Mouse (Mus musculus): ENCODE measurements around the gene Get4. TPM values are rescaled to one million over a fixed set of nuclear protein-coding genes. Genes with fewer than 3 reads are reported as not detected.

The Get4 gene
- 66.2 and 87.5 TPM in 2 replicates for polyA plus RNA-seq (2012; rRNA removed)

DNA sequence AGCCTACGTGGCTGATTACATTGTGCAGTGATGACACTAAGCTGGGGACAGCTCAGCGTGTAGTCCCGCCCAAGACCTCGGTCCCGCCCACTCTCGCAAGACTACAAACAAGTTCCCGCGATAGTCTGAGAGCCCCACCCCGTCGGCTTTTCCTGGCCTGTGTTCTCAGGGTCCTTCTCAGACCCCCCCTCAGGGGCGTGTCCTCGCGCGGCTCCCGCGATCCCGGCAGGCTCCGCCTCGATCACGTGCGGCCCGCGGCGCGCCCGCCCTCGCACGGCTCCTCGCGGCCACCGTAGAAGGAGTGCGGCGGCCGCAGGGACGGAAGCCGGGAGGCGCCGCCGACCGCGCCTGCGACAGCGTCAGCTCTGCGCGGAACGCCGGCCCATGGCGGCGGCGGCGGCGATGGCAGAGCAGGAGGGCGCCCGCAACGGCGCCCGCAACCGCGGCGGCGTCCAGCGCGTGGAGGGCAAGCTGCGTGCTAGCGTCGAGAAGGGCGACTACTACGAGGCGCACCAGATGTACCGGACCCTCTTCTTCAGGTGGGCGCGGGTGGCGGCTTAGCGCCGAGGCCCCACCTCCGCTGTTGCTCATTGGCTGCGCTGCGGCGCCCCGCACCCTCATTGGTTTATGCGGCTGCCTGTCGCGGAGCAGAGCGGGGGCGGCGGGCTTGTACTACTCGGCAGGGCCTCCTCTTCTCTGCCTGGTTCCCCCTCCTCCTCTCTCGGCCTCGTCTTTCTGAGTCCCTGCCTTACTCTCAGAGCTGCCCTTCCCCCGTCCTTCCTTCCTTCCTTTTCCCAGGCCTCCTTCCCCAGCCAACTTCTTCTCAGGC, at the start of gene Get4:
Gene Get4 (plus strand): TSS at position 244 of the 829 bp plus-strand sequence.
- peak; percentile 96 for DNase-seq (ENCODE audit: low read depth, low spot score)
- WGBS, result under 1% methylated on average over 89 of the region's 90 CpGs

DNA sequence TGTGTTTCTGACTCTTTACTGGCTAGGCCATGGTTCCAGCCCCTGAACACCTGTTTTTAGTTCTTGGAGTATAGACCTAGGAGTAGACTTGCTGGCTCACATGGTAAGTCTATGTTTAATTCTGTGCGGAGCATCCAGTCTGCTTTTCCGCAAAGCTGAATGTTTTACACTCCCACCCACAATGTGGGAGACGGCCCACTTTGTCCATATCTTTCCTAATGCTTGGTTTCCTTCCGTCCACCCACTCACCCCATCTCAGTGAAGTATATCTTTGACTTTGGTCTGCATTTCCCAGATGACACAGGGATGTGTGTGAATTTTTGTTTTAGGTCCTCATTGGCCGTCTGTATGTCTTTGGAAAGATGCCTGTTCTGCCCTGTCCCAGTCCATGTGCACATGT, 48.8 kb upstream of the Get4 start:
- 88% methylated on average over 5 of the region's 5 CpGs for WGBS
- no peak for DNase-seq (ENCODE audit: low read depth, low spot score)

DNA sequence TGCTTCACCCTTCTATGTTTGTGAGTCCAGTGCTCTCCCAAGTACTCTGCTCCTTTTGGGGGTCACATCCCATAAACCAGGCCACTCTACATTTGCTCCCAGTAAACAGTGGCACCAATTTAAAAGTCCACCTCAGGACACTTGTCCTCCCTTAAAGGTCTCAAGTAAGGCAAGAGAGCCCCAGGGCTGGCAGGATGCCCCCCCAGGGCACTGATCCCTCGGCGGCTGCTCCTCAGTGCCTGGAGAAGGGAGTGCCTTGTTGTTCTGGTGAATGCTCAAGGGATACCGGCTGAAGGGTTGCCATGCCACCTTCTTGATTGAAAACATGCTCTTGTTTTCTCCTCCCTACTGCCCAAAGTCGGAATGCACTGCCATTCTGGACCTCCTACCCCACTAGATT, 46.0 kb upstream of the Get4 start:
- WGBS, result 74% methylated on average over 4 of the region's 4 CpGs
- DNase-seq (ENCODE audit: low read depth, low spot score), result no peak

DNA sequence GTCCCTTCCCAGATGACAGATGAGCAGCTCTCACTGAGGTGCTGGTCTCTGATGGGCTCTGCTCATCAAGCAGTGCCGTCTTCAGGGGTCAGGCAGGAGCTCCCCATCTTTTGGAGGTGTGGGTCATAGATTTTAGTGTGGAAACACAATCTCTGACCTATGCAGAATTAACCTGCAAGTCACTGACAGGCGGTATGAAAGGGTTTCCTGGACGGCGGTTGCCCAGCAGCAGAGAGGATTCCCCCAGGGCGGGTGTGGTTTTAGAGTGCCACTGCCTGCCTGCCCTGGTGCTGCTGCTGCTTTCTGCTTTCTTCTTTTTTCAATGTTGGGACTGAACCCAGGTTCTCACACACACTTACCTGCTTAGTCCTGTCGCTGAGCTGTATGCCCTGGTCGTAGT, 45.6 kb upstream of the Get4 start:
- no peak for DNase-seq (ENCODE audit: low read depth, low spot score)
- 57% methylated on average over 7 of the region's 7 CpGs for WGBS

DNA sequence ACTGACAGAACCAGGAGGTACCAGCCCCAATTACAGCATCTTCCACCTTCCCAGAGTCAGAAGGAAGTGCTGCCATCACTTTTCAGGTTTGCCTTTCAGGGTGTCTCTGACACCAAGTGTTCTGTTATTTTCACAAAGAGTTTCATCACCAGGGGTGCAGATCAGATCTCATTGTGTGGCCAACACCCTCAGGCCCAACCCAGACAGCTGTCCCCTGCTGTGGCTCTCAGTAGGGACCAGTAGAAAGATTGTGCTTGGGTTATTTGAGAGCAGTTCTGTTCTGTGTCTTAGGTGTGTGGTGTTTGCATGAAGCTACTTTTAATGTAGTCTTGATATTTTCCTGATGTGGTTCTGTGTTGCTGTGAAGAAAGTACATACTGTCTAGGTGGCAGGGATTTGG, 43.9 kb upstream of the Get4 start:
- no peak for DNase-seq (ENCODE audit: low read depth, low spot score)

DNA sequence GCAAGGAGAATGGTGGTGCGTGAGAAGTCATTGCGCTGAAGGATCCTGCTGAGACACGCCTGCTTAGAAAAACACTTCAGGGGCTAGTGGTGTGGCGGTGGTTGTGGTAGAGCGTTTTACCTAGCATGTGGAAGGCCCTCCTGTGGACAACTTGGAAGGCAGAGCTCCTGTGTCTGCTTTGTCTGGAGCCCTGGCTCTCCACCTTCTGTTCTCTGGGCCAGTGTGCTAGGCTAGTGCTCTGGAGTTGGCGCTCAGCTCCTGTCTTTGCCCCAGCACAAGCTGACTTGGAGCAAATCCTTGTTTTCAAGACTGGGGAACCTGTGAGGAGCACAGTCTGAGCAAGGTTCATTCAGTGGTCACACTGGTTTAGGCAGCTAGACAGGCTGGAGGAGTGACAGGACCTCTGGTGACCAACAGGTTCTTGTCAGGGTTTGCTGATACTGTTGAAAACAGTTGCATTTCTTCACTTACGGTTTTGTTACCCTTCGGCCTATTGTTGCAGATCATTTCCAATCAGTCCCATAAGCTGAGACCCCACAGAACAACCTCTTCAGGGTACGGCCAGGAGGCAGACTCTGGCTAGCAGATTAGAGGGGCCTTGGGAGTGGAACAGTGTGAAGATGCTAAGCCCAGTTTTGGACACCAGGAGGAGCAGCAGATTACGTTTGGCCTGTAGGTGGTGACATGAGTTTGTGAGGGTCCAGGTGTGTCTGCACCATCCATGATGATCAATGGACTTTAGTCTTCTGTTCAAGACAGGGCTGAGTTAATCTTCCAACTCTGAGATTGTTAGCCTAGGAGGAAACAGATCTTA, 43.0 kb upstream of the Get4 start:
- WGBS, result 81% methylated on average over 10 of the region's 10 CpGs
- no peak for DNase-seq (ENCODE audit: low read depth, low spot score)

DNA sequence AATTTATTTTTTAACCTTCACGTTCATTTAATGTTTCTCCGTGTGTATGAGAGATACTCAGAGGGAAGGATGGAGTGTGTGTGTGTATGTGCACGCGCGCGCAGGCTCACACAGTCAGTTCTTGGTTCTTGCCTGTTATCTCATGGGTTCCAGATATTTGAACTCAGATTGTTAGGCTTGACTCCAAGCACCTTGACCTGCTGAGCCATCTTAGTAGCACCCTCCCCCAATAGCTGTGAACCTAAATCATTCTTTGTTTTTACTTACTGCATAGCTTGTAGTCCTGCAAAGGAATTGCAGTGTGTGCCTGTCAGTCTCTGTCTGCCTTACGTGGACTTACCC, 42.5 kb upstream of the Get4 start:
- DNase-seq (ENCODE audit: low read depth, low spot score), result no peak
- 75% methylated on average over 7 of the region's 7 CpGs for WGBS

DNA sequence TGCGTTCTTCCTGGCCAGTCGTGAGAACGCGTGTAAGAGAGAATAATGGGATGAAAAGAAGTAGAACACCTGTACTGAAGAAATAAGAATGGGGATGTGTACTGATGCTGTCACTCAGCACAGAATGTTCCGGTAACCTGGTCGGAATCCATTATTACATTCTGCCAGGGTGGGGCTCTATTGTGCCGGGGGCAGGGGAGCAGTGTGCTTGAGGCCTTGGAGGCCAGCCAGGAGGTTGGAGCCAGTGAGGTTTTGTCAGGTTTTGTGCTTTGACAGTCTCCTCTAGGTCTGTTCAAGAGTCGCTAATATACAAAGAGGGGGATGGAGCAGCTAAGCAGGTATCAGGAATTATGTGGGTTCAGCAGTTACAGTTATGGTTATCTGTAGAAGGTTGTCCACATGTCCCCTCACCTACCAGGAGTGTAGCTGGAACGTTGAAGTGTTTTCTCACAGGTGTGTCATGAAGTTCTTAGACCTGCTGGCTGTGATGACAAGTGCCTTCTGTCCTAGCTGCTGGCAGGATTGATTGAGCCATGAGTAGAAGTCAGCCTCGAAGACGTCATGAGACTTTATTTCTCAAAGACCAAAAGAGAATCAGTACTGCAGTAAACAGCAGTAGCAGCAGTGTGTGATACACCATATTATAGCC, 40.3 kb upstream of the Get4 start:
- 70% methylated on average over 11 of the region's 11 CpGs for WGBS

DNA sequence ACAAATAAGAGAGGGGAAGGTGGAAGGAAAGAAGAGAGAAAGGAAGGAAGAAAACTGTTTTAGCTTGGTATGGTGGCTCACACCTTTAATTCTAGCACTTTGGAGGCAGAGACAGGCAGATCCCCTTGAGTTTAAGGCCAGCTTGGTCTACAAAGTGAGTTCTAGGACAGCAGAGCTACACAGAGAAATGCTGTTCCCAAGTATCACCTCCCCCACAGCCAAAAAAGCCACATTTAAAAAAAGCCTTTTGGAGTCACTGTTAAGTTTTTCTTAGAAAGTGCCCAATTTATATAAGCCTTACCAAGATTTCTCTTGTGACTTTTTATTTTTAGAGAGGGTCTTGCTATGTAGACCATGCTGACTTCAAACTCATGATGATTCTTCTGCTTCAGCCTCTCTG, 37.8 kb upstream of the Get4 start:
- no peak for DNase-seq (ENCODE audit: low read depth, low spot score)

More for the DNA sequence above, 40.3 kb upstream of the Get4 start:
- no peak for DNase-seq (ENCODE audit: low read depth, low spot score)

DNA sequence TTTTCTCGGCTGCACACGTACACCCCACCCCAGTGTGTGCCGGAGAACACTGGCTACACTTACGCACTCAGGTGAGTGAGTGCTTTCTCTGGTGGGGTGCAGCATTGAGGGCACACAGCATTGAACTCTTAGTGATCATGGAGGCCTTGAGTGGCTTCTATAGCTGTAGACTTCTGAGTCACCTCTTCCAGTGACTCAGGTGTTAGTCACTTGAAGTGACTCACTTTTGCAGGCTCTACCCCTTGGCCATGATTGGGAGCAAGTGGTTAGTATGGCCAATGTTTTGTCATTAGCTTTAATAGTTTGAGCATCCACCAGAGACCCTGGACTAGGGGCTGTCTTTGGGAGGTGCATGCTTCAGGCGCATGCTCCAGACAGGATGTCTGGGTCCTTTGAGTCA, 36.9 kb upstream of the Get4 start:
- no peak for DNase-seq (ENCODE audit: low read depth, low spot score)
- 89% methylated on average over 5 of the region's 5 CpGs for WGBS

DNA sequence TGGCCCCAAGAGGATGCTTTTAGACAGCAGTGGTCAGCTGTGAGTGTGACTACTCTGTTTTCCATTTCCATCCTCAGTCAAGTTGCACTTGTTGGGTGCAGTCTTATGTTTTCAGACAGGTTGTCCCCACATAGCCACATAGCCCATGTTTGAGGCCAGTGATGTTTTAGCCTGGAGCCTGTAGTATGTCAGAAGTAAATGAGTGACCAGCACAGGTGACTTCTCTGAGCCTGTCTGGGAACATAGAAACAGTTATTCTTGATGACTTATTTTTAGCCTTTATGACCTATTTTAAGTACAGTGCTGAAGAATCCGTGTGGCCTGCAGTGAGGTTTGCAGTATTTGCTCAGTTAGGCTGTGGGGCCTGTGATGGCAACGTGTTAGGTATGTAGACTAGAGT, 36.0 kb upstream of the Get4 start:
- WGBS, result 76% methylated on average over 2 of the region's 2 CpGs
- DNase-seq (ENCODE audit: low read depth, low spot score), result no peak

DNA sequence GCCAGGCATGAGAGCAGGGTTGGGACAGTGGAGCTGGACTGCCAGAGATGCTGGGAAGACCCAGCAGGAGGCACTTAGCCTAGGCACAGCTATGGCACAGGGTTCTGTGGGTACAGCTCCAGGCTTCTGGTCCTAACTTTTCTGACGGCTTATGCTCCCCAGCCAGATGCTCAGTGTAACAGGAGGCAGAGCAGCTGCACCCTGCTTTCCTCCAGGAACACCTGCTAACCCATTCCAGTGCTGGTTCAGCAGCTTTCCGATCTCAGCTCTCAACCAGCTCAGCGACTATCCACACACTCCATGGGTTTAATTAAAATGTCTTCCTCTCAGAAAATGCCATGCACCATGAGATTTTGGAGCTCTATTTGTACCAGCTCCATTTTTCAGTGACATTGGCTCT, 35.4 kb upstream of the Get4 start:
- 89% methylated on average over 3 of the region's 3 CpGs for WGBS
- DNase-seq (ENCODE audit: low read depth, low spot score), result no peak

DNA sequence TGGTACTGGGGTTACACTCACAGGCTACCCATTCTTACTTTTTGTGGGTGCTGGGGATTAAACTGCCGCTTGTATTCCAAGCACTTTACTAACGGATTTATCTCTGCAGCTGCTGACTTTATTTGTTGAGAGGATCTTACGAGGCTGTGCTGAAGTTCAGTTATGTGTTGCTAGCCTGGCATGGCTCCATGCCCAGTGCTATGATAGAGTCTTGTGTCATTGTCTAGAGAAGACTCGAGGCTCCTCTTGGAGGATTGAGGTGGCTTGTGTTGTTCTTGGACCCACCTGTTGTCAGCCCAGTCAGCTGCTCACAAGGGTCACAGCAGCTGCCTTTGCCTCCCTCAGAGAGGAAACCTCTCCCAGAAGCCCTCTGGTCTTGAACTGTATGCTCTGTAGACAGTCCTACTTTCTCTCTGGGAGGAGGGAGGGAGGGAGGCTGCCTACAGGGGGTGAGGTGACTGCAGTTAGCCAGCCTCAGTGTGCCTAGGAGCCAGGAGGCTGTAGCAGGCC, 32.1 kb upstream of the Get4 start:
- 65% methylated on average over 4 of the region's 4 CpGs for WGBS
- no peak for DNase-seq (ENCODE audit: low read depth, low spot score)

DNA sequence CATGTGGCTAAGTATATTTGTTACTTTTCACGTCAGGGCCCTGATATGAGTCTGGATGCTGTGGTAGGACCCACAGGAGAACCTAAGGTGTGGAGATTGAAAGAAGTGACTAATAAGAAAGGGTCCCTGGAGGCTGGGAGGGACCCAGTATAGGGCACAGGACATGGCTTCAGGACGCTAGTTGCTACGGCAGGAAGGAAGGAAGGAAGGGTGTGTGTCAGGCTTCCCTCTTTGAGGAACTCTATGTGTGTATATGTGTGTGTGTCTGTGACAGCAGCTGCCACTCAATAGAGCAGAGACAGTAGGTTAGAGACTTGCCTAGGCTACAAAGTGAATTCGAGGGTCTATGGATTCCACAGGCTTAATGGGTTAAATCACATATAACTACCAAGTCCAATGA, 31.5 kb upstream of the Get4 start:
- DNase-seq (ENCODE audit: low read depth, low spot score), result no peak
- 89% methylated on average over 4 of the region's 4 CpGs for WGBS

DNA sequence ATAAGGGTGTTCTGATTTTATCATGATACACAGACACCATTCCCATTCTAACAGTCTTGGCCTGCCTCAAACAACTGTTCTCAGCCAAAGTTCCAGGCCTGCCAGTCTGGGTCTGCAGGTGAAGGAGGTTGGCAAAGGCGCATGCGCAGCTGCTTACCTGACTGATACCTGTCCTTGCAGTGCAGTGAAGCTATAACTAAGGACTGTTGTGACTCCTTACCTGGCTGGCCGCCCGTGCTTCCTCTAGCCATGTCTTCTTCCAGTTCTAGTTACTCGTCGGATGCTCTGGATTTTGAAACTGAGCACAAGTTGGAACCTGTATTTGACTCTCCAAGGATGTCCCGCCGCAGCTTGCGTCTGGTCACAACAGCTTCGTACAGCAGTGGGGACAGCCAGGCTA, 28.8 kb upstream of the Get4 start:
- 94% methylated on average over 10 of the region's 10 CpGs for WGBS
- DNase-seq (ENCODE audit: low read depth, low spot score), result no peak

DNA sequence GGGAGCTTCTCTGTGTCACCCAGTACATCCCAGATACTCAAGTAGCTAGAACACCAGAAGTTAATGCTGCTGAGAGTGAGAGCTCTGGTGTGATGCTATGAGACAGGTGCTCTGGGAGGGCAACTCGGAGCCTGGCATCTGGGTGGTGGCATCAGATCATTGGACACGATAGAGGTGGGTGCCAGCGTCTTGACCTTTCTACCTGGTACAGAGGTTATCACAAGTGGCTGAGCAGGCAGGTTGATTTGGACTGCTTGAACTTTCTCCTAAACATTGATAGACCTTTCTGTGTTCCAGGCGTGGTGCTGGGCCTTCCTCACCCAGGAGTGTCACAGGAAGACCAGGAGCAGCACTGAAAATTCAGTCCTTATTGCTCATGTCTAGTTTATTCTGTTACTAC, 24.9 kb upstream of the Get4 start:
- 90% methylated on average over 4 of the region's 4 CpGs for WGBS
- DNase-seq (ENCODE audit: low read depth, low spot score), result no peak

DNA sequence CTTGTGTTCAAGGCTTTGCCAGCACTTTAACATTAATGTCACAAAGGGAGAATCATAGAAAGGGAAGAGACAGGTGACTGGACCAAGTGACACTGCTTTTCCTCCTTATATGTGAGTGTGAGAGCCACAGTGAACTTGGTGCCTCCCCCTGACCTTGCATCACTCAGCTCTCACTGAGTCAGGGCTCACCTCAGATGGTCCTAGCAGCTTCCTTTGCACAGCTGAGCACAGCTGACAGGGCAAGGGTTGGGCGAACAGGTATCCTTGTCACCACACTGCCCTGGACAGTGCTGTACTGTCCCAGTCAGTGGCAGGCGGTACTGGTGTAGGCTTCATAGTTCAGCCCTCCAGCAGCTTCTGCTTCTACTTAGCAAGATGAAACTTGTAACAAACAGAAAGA, 24.5 kb upstream of the Get4 start:
- DNase-seq (ENCODE audit: low read depth, low spot score), result no peak
- 96% methylated on average over 2 of the region's 2 CpGs for WGBS

DNA sequence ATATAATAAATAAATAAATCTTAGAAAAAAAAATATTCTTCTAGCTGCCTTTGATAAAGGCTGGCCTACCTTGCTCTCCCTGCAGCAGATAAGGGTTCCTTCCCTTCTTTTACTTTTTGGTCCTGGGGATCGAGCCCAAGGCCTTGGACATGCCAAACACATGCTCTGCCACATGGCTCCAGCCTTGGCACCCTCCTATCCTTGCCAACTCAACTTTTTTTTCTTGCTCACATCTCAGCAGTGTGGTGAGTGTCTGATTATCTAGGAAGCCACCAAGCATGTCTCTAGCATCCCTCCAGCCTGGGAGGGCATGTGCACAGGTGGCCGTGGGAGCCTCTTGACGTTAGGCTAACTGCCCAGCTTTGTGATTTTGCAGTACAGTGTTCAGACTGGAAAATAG, 23.8 kb upstream of the Get4 start:
- no peak for DNase-seq (ENCODE audit: low read depth, low spot score)
- 96% methylated on average over 3 of the region's 3 CpGs for WGBS

DNA sequence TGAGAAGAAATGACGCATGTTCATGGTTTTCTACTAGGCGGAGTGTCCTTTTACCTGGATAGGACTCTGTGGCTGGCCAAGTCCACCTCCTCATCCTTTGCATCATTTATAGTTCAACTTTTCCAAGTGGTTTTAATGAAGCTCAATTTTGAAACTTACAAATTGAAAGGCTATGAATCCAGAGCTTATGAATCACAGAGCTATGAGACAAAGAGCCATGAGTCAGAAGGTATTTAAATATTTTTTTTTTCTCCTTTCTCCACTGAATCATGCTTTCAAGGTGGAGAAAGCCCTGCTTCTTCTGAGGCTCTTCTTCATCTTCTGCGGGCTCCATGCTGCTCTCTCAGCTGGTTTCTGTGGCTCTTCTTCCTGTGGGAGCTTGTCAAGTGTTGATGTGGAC, 22.4 kb upstream of the Get4 start:
- WGBS, result 86% methylated on average over 3 of the region's 3 CpGs
- DNase-seq (ENCODE audit: low read depth, low spot score), result no peak

DNA sequence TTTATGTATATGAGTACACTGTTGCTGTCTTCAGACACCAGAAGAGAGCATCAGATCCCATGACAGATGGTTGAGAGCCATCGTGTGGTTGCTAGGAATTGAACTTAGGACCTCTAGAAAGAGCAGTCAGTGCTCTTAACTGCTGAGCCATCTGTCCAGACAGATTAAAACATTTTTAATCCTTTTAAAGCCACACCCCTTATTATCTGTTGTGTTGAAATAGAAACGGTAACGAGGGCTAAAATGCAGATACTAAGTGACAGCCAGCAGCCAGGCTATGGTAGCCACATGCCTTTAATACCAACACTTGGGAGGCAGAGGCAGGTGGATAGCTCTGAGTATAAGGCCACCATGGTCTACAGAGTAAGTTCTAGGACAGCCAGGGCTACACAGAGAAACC, 20.0 kb upstream of the Get4 start:
- DNase-seq (ENCODE audit: low read depth, low spot score), result no peak
- WGBS, result 86% methylated on average over 3 of the region's 3 CpGs

DNA sequence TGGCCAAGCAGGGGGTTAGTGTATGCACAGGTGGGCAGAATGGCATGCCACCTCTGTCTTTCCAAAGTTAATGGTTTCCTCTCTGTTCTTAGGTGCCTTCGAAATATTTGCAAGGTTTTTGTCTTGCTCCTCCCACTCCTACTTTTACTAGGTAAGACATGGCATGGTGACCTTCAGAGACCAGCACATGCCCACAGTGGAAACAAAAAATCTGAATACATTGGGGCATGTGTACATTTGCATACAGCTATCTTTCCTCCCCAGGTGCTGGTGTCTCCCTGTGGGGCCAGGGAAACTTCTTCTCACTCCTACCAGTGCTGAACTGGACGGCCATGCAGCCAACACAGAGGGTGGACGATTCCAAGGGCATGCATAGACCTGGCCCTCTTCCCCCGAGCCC, 17.7 kb upstream of the Get4 start:
- WGBS, result 91% methylated on average over 4 of the region's 4 CpGs
- no peak for DNase-seq (ENCODE audit: low read depth, low spot score)

All from large intestine, adult 2 months (tissue).